Comparison of ENCODE assay signal across 26 mouse cellular contexts in the genomic region with DNA sequence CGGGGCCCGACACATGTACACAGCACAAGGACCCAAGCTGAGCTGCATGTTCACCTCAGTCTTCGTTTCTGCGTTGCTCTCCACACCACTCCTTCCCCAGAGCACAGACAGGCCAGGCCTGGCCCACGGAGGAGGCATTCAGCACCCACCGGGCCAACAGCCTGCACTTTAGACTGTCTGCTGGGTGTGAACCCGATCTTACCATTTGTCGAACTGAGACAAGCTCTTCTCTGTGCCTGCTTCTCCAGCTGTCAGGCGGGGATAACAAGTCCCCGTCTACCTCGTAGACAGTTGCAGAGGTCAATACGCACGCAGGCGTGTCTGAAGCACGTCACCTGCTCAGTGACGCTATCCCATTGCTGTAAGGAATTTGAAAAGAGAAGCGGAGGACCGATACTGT.
DNase-seq lines count a peak whose midpoint lies in the region; ATAC-seq and TF ChIP-seq lines count a peak whose summit lies in the region.
"Had no signal": no experiment of that assay in that cellular context is flagged by ENCODE, and none has a peak within 500 bp of the region (broad histone marks: within the 10 kb centered on the region; RNA-seq: fewer than 3 reads in every experiment).

No protein-coding gene starts in this region.

- H3K9me3 ChIP-seq in heart, embryonic 10.5 days: no peaks in the 10 kb centered on the region
- H3K9me3 ChIP-seq in E14TG2a.4 (ENCODE audit: low read length): peaks cover 8% of the 10 kb centered on the region
- no peaks in the 10 kb centered on the region for H3K9me3 ChIP-seq in intestine, postnatal 0 days (ENCODE audit: control insufficient read depth)
- H3K9me3 ChIP-seq: embryonic facial prominence, embryonic 12.5 days; forebrain, embryonic 12.5 days; forebrain, embryonic 15.5 days; heart, embryonic 15.5 days; hindbrain, embryonic 10.5 days; hindbrain, embryonic 13.5 days had no signal

- no peak overlapping the region for H3K9ac ChIP-seq in intestine, postnatal 0 days (ENCODE audit: low read depth, low read length)
- H3K9ac ChIP-seq: embryonic facial prominence, embryonic 12.5 days; forebrain, embryonic 12.5 days; forebrain, embryonic 15.5 days; heart, embryonic 12.5 days; heart, embryonic 15.5 days; hindbrain, embryonic 13.5 days had no signal

- no peak for TF ChIP-seq CTCF in E14TG2a.4 (conservative IDR thresholded peaks at IDR 0.05; ENCODE audit: low read length)
- no peak for TF ChIP-seq CTCF in intestine, postnatal 0 days (IDR thresholded peaks at IDR 0.05; ENCODE audit: low read depth)

- peak; percentile 44 for ATAC-seq in intestine, postnatal 0 days
- ATAC-seq: forebrain, embryonic 15.5 days had no signal

- H3K27ac ChIP-seq in heart, embryonic 10.5 days: 0 out of 2 replicates have a peak overlapping the region, but pooled peaks have one; percentile 17
- H3K27ac ChIP-seq in intestine, postnatal 0 days (ENCODE audit: low read depth, low read length): no peak overlapping the region
- H3K27ac ChIP-seq: embryonic facial prominence, embryonic 12.5 days; forebrain, embryonic 12.5 days; forebrain, embryonic 15.5 days; heart, embryonic 15.5 days; hindbrain, embryonic 10.5 days; hindbrain, embryonic 13.5 days had no signal

- no peak for DNase-seq in heart, embryonic 10.5 days (ENCODE audit: low spot score)
- DNase-seq in heart, adult 18-20 months: no peak
- peak; percentile 28 for DNase-seq in ZHBTc4 (ENCODE audit: low read depth, low spot score)
- DNase-seq in thymus, postnatal 14 days: no peak
- no peak for DNase-seq in kidney, postnatal 10 days
- DNase-seq: adrenal gland, postnatal 14 days; B cell, adult 2 months; cerebellum, adult 11 months; cerebellum, adult 2 months; cerebellum, postnatal 36 days; gastrocnemius, postnatal 10 days; gastrocnemius, postnatal 36 days; heart, postnatal 10 days; heart, postnatal 36 days; kidney, adult 11 months had no signal

- peaks cover 13% of the 10 kb centered on the region; the same call in 1 of the 2 replicates for H3K4me1 ChIP-seq in heart, embryonic 10.5 days
- peaks cover 24% of the 10 kb centered on the region for H3K4me1 ChIP-seq in E14TG2a.4 (replicated peaks; ENCODE audit: low read depth, low read length)
- no peaks in the 10 kb centered on the region for H3K4me1 ChIP-seq in intestine, postnatal 0 days (replicated peaks; ENCODE audit: control insufficient read depth, insufficient read depth, low read length)
- H3K4me1 ChIP-seq: embryonic facial prominence, embryonic 12.5 days; forebrain, embryonic 12.5 days; heart, embryonic 12.5 days; heart, embryonic 15.5 days; hindbrain, embryonic 13.5 days had no signal

- H3K4me2 ChIP-seq in intestine, postnatal 0 days (replicated peaks; ENCODE audit: low read depth): no peak overlapping the region
- H3K4me2 ChIP-seq: embryonic facial prominence, embryonic 12.5 days; forebrain, embryonic 12.5 days; forebrain, embryonic 15.5 days; heart, embryonic 12.5 days; heart, embryonic 15.5 days; hindbrain, embryonic 13.5 days had no signal

- peaks cover 20% of the 10 kb centered on the region for H3K27me3 ChIP-seq in heart, embryonic 10.5 days (ENCODE audit: insufficient read depth, poor library complexity, severe bottlenecking)
- peaks cover 18% of the 10 kb centered on the region; the same call in 1 of the 2 replicates for H3K27me3 ChIP-seq in E14TG2a.4 (ENCODE audit: insufficient read depth, low read length)
- H3K27me3 ChIP-seq in intestine, postnatal 0 days (replicated peaks; ENCODE audit: control insufficient read depth, insufficient read depth, low read length): no peaks in the 10 kb centered on the region
- H3K27me3 ChIP-seq: CH12.LX; embryonic facial prominence, embryonic 12.5 days; forebrain, embryonic 12.5 days; forebrain, embryonic 15.5 days; heart, embryonic 12.5 days; heart, embryonic 15.5 days; hindbrain, embryonic 13.5 days had no signal

- H3K4me3 ChIP-seq in heart, embryonic 10.5 days: no peak overlapping the region
- H3K4me3 ChIP-seq in E14TG2a.4 (replicated peaks; ENCODE audit: low read length): 0 out of 2 replicates have a peak overlapping the region, but pooled peaks have one; percentile 17
- H3K4me3 ChIP-seq in intestine, postnatal 0 days (ENCODE audit: low read depth, low read length): no peak overlapping the region
- H3K4me3 ChIP-seq: embryonic facial prominence, embryonic 12.5 days; erythroblast, embryonic 14.5 days; forebrain, embryonic 12.5 days; forebrain, embryonic 15.5 days; heart, embryonic 12.5 days; heart, embryonic 15.5 days; hindbrain, embryonic 10.5 days; hindbrain, embryonic 13.5 days had no signal

- 70% methylated on average over 18 of the region's 18 CpGs for WGBS in heart, embryonic 10.5 days
- 42% methylated on average over 18 of the region's 18 CpGs for WGBS in intestine, postnatal 0 days

- no peaks in the 10 kb centered on the region for H3K36me3 ChIP-seq in heart, embryonic 10.5 days
- H3K36me3 ChIP-seq in E14TG2a.4 (ENCODE audit: insufficient read depth, low read length): no peaks in the 10 kb centered on the region
- no peaks in the 10 kb centered on the region for H3K36me3 ChIP-seq in intestine, postnatal 0 days (ENCODE audit: control insufficient read depth, insufficient read depth)
- H3K36me3 ChIP-seq: embryonic facial prominence, embryonic 12.5 days; forebrain, embryonic 12.5 days; forebrain, embryonic 15.5 days; heart, embryonic 12.5 days; heart, embryonic 15.5 days; hindbrain, embryonic 10.5 days; hindbrain, embryonic 13.5 days had no signal
